Mouse (Mus musculus) kidney, embryonic 16.5 days (tissue): Measurements from ENCODE around the gene Fgf6. TPM values are rescaled to one million over a fixed set of nuclear protein-coding genes. Genes with fewer than 3 reads are reported as not detected.

ENCODE experiments used
- ATAC-seq: fragments of 200-750 bp; cut with Nextera tagmentation; 2 replicates; pipeline ENCODE4 v1.8.0; 2017; ENCODE audit warnings: moderate TSS enrichment; ENCODE audit not compliant: low FRiP score, low TSS enrichment
- H3K27ac ChIP-seq: fragments of 300-500 bp; sonication (generic); 2 replicates; pipeline ENCODE4 v1.5.1; 2014; ENCODE audit warnings: low read length
- H3K27me3 ChIP-seq: fragments of 300-500 bp; sonication (generic); 2 replicates; pipeline ENCODE4 v1.6.1; 2014; ENCODE audit warnings: low read length, control low read depth, mixed read lengths; ENCODE audit not compliant: insufficient read depth
- H3K36me3 ChIP-seq: fragments of 300-500 bp; sonication (generic); 2 replicates; pipeline ENCODE4 v1.6.1; 2014; ENCODE audit warnings: low read length, control low read depth, mixed read lengths; ENCODE audit not compliant: insufficient read depth
- H3K4me1 ChIP-seq: fragments of 300-500 bp; sonication (generic); 2 replicates; pipeline ENCODE4 v1.6.1; 2014; ENCODE audit warnings: low read length, control low read depth, mixed read lengths; ENCODE audit not compliant: insufficient read depth
- H3K4me2 ChIP-seq: fragments of 300-500 bp; sonication (generic); replicated peaks from 2 replicates; pipeline ENCODE4 v1.6.1; 2014; ENCODE audit warnings: low read depth, low read length
- H3K4me3 ChIP-seq: fragments of 300-500 bp; sonication (generic); 2 replicates; pipeline ENCODE4 v1.5.1; 2014; ENCODE audit warnings: mild to moderate bottlenecking, low read length
- H3K9ac ChIP-seq: fragments of 300-500 bp; sonication (generic); replicated peaks from 2 replicates; pipeline ENCODE4 v1.6.1; 2014; ENCODE audit warnings: low read length
- H3K9me3 ChIP-seq: fragments of 300-500 bp; sonication (generic); 2 replicates; pipeline ENCODE4 v1.6.1; 2016; ENCODE audit warnings: low read length, control low read depth
- WGBS: fragments of 180-500 bp; shearing (Covaris S2); extraction: QIAGEN DNeasy Blood & Tissue Kit; methylation state at CpG from one replicate; pipeline ENCODE4 v1.1.7; 2014; 5-methylcytosine and 5-hydroxymethylcytosine counted together
- polyA plus RNA-seq: library from polyadenylated mRNA; unstranded; fragments of >200 nt; fragmentation: Nextera tagmentation; extraction: Ambion mirVana; gene quantifications from 2 replicates; pipeline ENCODE4 v1.2.1, GENCODE M21; 2015

Gene Fgf6
- polyA plus RNA-seq, 1 experiment from 2014 or later, result 0.04 TPM

DNA sequence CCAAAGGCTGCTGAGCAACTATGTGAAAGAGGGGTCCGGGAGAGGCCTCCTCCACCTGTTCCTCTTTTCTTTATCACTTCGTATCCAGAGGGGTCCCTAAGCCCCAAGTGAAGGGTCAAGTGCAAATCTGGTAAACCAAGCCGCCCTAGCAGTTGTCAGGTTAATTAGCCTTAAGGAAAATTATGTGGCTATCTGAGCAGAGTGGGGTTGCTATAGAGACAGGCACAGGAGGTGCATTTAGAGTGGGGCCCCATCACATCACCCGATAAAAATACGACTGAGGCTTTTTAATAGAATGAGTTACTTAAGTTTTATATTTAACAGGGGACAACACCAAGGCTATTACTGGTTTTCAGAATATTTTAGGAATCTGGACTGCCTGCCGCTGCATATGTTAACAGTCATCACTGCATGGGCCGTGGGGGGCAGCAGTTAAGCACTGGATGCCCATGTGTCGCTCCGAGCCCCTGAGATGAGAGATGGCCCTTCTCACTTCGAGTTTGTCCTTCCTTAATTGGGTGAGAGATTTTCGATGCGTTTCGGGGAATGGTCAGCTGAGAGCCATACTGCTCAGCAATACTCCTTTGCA, 3.3 kb upstream of the Fgf6 start:
- peaks cover 4% of the 10 kb centered on the region; the same call in 1 of the 2 replicates for H3K27me3 ChIP-seq
- no peaks in the 10 kb centered on the region for H3K36me3 ChIP-seq
- H3K27ac ChIP-seq, result no peak overlapping the region
- H3K4me1 ChIP-seq, result no peaks in the 10 kb centered on the region
- no peak overlapping the region for H3K9ac ChIP-seq
- no peaks in the 10 kb centered on the region for H3K9me3 ChIP-seq
- H3K4me2 ChIP-seq, result no peak overlapping the region
- WGBS, result 59% methylated on average over 13 of the region's 13 CpGs
- H3K4me3 ChIP-seq, result no peak overlapping the region
- no peak for ATAC-seq

- no peaks in the 10 kb centered on the region for H3K36me3 ChIP-seq
- H3K9me3 ChIP-seq, result no peaks in the 10 kb centered on the region
- 6% methylated on average over 6 of the region's 6 CpGs for WGBS
- H3K27ac ChIP-seq, result no peak overlapping the region
- no peak overlapping the region for H3K4me2 ChIP-seq
- H3K9ac ChIP-seq, result no peak overlapping the region
- 0 out of 2 replicates have a peak, but pooled peaks cover 7% of the 10 kb centered on the region for H3K4me1 ChIP-seq
- no peak for ATAC-seq
- H3K4me3 ChIP-seq, result no peak overlapping the region
- peaks cover 33% of the 10 kb centered on the region for H3K27me3 ChIP-seq
Observed at GRCm38 (mm10) chr6:127019254-127019653, 3.9 kb downstream of the Fgf6 start.

DNA sequence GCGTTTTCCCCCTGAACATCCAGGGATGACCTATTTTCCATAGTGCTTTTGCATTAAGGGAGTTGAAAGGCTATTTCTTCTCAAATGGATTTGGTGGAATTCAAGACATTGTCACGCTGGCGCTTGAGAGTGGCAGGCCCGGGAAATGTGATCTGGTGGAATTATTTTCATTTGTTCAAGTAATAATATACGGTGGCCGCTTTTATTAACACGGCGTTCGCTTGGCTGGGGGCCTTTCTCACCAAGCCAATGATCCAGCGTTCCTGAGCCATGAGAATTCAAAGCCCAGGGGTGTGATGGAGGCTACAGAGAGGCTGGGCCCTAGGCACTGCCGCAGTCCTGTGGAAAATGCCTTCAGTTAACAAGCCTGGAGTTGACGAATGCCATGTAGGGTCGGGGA, 5.0 kb downstream of the Fgf6 start:
- no peaks in the 10 kb centered on the region for H3K36me3 ChIP-seq
- H3K4me1 ChIP-seq, result 0 out of 2 replicates have a peak, but pooled peaks cover 7% of the 10 kb centered on the region
- H3K4me2 ChIP-seq, result no peak overlapping the region
- no peak overlapping the region for H3K27ac ChIP-seq
- H3K9ac ChIP-seq, result no peak overlapping the region
- 12% methylated on average over 13 of the region's 13 CpGs for WGBS
- H3K9me3 ChIP-seq, result no peaks in the 10 kb centered on the region
- ATAC-seq, result no peak
- H3K4me3 ChIP-seq, result no peak overlapping the region
- H3K27me3 ChIP-seq, result peaks cover 34% of the 10 kb centered on the region

GRCm38 (mm10) chr6:127024836-127025235, 9.4 kb downstream of the Fgf6 start:
- no peaks in the 10 kb centered on the region for H3K36me3 ChIP-seq
- WGBS, result 76% methylated on average over 7 of the region's 7 CpGs
- no peak overlapping the region for H3K4me2 ChIP-seq
- H3K9me3 ChIP-seq, result no peaks in the 10 kb centered on the region
- no peak overlapping the region for H3K4me3 ChIP-seq
- 0 out of 2 replicates have a peak, but pooled peaks cover under 1% of the 10 kb centered on the region for H3K4me1 ChIP-seq
- H3K9ac ChIP-seq, result no peak overlapping the region
- peaks cover 30% of the 10 kb centered on the region for H3K27me3 ChIP-seq
- H3K27ac ChIP-seq, result no peak overlapping the region
- no peak for ATAC-seq

- no peak overlapping the region for H3K9ac ChIP-seq
- peak overlapping the region; percentile 49 for H3K4me2 ChIP-seq
- no peaks in the 10 kb centered on the region for H3K36me3 ChIP-seq
- peaks cover 7% of the 10 kb centered on the region; the same call in 1 of the 2 replicates for H3K4me1 ChIP-seq
- ATAC-seq, result peak; percentile 65; the same call in 1 of the 2 replicates
- H3K27ac ChIP-seq, result no peak overlapping the region
- H3K9me3 ChIP-seq, result no peaks in the 10 kb centered on the region
- peak overlapping the region; percentile 34 for H3K4me3 ChIP-seq
- 32% methylated on average over 10 of the region's 10 CpGs for WGBS
- no peaks in the 10 kb centered on the region for H3K27me3 ChIP-seq
Observed at GRCm38 (mm10) chr6:127034760-127035159, 19.4 kb downstream of the Fgf6 start.

- no peak overlapping the region for H3K27ac ChIP-seq
- no peak overlapping the region for H3K4me2 ChIP-seq
- H3K4me1 ChIP-seq, result no peaks in the 10 kb centered on the region
- WGBS, result 49% methylated on average over 6 of the region's 6 CpGs
- no peaks in the 10 kb centered on the region for H3K9me3 ChIP-seq
- no peaks in the 10 kb centered on the region for H3K36me3 ChIP-seq
- H3K9ac ChIP-seq, result no peak overlapping the region
- no peaks in the 10 kb centered on the region for H3K27me3 ChIP-seq
- no peak for ATAC-seq
- no peak overlapping the region for H3K4me3 ChIP-seq
Observed at GRCm38 (mm10) chr6:127044909-127045308, 29.5 kb downstream of the Fgf6 start.

- no peak for ATAC-seq
- Histone ChIP-seq H3K27ac (no peak overlapping the region), H3K4me3 (no peak overlapping the region), H3K36me3 (no peaks in the 10 kb centered on the region), H3K9me3 (no peaks in the 10 kb centered on the region), H3K9ac (no peak overlapping the region), H3K4me2 (no peak overlapping the region), H3K4me1 (no peaks in the 10 kb centered on the region), H3K27me3 (no peaks in the 10 kb centered on the region)
- WGBS, result 68% methylated on average over 4 of the region's 4 CpGs
Observed at GRCm38 (mm10) chr6:127050847-127051246, 35.5 kb downstream of the Fgf6 start.

GRCm38 (mm10) chr6:127056990-127057588, 41.7 kb downstream of the Fgf6 start:
- Histone ChIP-seq H3K4me3 (no peak overlapping the region), H3K4me1 (no peaks in the 10 kb centered on the region), H3K9ac (no peak overlapping the region), H3K27ac (no peak overlapping the region), H3K36me3 (no peaks in the 10 kb centered on the region), H3K4me2 (no peak overlapping the region), H3K9me3 (no peaks in the 10 kb centered on the region), H3K27me3 (no peaks in the 10 kb centered on the region)
- WGBS, result 67% methylated on average over 12 of the region's 12 CpGs
- no peak for ATAC-seq

GRCm38 (mm10) chr6:127059975-127060374, 44.6 kb downstream of the Fgf6 start:
- no peak for ATAC-seq
- H3K27ac ChIP-seq, result no peak overlapping the region
- no peak overlapping the region for H3K4me2 ChIP-seq
- H3K4me3 ChIP-seq, result no peak overlapping the region
- peaks cover 5% of the 10 kb centered on the region; the same call in 1 of the 2 replicates for H3K27me3 ChIP-seq
- no peaks in the 10 kb centered on the region for H3K9me3 ChIP-seq
- WGBS, result 78% methylated on average over 4 of the region's 4 CpGs
- no peaks in the 10 kb centered on the region for H3K36me3 ChIP-seq
- peaks cover 5% of the 10 kb centered on the region; the same call in 1 of the 2 replicates for H3K4me1 ChIP-seq
- no peak overlapping the region for H3K9ac ChIP-seq

GRCm38 (mm10) chr6:127063915-127064314, 48.5 kb downstream of the Fgf6 start:
- Histone ChIP-seq H3K27me3 (peaks cover 5% of the 10 kb centered on the region; the same call in 1 of the 2 replicates), H3K4me2 (no peak overlapping the region), H3K4me3 (no peak overlapping the region), H3K4me1 (peaks cover 6% of the 10 kb centered on the region; the same call in 1 of the 2 replicates), H3K9ac (no peak overlapping the region), H3K9me3 (no peaks in the 10 kb centered on the region), H3K27ac (no peak overlapping the region), H3K36me3 (no peaks in the 10 kb centered on the region)
- WGBS, result 77% methylated on average over 3 of the region's 3 CpGs
- no peak for ATAC-seq
